Mouse (Mus musculus): ENCODE measurements around the gene Kcnj3. TPM values are rescaled to one million over a fixed set of nuclear protein-coding genes. Genes with fewer than 3 reads are reported as not detected.
A peak's percentile ranks its signal among the peaks of the same experiment; 100 is the strongest.
"Not testable (repeated sequence)": the region's sequence is repeated elsewhere in the genome, so short reads cannot be mapped to it uniquely, and the experiment has no call there.

Kcnj3 gene
- polyA plus RNA-seq, 1 experiment from 2014 or later = 1.0 TPM

DNA sequence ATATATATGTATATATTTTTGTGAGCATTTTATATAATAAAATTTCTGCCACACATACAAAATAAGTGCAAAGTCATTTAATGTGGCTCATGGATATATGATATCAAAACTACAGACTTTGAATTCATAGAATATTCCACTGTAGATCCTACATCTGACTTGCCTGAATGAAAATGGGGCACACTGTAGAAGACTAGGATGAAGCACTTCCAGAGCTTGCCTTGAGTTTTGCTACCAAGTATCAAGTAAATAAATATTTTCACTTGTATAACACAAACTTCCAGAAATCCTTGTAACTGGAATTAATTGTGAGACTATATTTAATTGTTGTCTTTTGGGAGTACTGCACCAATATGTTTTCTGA, 44.8 kb downstream of the Kcnj3 start:
- no peaks in the 10 kb centered on the region for H3K4me1 ChIP-seq (ENCODE audit: control insufficient read depth, insufficient read depth, low read length)
- no peak for DNase-seq (ENCODE audit: low spot score)
- H3K27me3 ChIP-seq (replicated peaks; ENCODE audit: control insufficient read depth, insufficient read depth, low read length) = no peaks in the 10 kb centered on the region
- H3K9ac ChIP-seq (ENCODE audit: low read depth, low read length) = no peak overlapping the region
- no peak overlapping the region for H3K4me2 ChIP-seq (ENCODE audit: low read depth, low read length)
- H3K36me3 ChIP-seq (ENCODE audit: control insufficient read depth, insufficient read depth, low read length) = no peaks in the 10 kb centered on the region
- H3K4me3 ChIP-seq (ENCODE audit: low read depth, low read length) = no peak overlapping the region
- no peak for ATAC-seq (ENCODE audit: low read depth)
- H3K27ac ChIP-seq (replicated peaks; ENCODE audit: low read depth, low read length) = no peak overlapping the region
- no peaks in the 10 kb centered on the region for H3K9me3 ChIP-seq (ENCODE audit: control insufficient read depth, low read length)

DNA sequence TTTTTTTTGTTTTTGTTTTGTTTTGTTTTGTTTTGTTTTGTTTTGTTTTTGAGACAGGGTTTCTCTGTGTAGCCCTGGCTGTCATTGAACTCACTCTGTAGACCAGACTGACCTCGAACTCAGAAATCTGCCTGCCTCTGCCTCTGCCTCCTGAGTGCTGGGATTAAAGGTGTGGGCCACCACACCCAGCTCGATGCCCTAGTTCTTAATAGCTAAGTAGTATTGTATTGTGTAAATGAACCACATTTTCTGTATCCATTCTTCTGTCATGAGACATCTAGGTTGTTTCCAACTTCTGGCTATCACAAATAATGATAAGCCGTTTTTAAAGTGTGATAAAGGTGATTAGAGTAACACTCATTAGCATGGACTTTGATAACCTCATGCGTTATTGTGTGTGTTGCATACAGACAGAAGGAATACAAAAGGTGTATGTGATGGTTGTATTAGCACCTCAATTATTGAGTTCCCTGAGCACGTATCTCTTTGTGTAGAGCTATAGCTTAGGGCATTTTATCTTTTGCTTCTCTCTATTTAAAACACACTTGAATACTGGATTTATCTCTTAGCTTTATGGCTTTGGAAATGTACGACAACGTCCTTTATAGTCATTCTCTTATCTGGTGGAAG, 49.8 kb downstream of the Kcnj3 start:
- not testable (repeated sequence) for H3K27me3 ChIP-seq (replicated peaks; ENCODE audit: control insufficient read depth, insufficient read depth, low read length); DNase-seq (ENCODE audit: low spot score); H3K9ac ChIP-seq (ENCODE audit: low read depth, low read length); H3K36me3 ChIP-seq (ENCODE audit: control insufficient read depth, insufficient read depth, low read length); ATAC-seq (ENCODE audit: low read depth); H3K27ac ChIP-seq (replicated peaks; ENCODE audit: low read depth, low read length); H3K4me1 ChIP-seq (ENCODE audit: control insufficient read depth, insufficient read depth, low read length); H3K9me3 ChIP-seq (ENCODE audit: control insufficient read depth, low read length); H3K4me2 ChIP-seq (ENCODE audit: low read depth, low read length); H3K4me3 ChIP-seq (ENCODE audit: low read depth, low read length)
- 90% methylated on average over 7 of the region's 7 CpGs for WGBS

DNA sequence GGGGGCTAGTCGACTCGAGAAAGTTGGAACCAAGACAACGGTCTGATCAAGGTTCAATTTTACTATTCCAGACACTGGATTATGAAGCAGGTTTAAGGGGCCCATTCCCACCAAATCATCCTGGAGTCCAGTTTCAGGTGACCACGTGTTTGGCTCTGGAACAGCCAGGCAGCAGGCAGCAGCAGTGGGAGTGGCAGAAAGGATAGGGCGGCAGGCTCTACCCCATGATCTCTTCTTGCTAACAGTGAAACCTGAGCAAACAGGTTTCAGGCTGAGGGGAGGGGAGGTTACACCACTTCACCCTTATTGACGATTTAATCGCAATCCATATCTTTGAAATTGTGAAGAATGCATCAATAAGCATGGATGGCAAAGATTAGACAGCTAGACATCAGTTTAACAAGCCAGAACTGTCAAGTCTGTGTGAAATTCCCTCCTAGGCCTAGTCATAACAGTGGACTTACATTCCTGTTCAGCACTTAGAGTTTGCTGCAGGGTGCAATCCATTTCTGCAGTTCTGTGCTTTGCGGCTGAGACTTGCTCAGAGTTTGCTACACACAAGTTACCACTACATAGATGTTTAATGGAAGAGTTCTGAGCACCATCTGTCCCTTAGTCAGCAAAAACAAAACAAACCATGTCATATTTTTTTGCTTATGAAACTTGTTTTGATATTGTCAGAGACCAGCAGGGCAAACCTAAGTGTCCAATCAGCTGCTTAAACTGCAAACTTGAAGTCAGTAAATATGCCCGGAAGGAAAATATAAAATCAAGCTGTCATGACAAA, 67.8 kb downstream of the Kcnj3 start:
- DNase-seq (ENCODE audit: low spot score) = peak; percentile 18

DNA sequence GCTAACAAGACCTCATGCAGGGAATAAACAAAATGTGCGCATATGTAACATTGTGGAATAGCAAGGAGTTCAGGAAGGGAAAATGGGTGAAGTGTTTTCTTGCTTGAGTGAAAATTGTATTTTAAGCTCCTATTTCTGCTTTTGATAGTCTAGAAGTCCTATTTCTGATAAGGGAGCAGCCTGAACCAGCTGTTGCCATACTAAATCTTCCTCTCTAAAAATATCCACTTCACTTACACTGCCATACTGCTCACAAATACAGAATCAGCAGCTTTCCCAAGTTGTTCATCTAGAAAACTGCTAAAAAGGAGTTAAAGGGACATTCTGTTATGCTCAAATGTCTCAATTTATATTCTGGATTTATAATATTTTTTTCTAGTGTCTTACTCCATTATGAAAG, 69.9 kb downstream of the Kcnj3 start:
- H3K9me3 ChIP-seq (ENCODE audit: control insufficient read depth, low read length) = no peaks in the 10 kb centered on the region
- WGBS = 92% methylated on average over 1 of the region's 1 CpGs
- H3K4me3 ChIP-seq (ENCODE audit: low read depth, low read length) = no peak overlapping the region
- H3K4me2 ChIP-seq (ENCODE audit: low read depth, low read length) = no peak overlapping the region
- DNase-seq (ENCODE audit: low spot score) (no peak), ATAC-seq (ENCODE audit: low read depth) (no peak)
- no peaks in the 10 kb centered on the region for H3K4me1 ChIP-seq (ENCODE audit: control insufficient read depth, insufficient read depth, low read length)
- no peaks in the 10 kb centered on the region for H3K27me3 ChIP-seq (replicated peaks; ENCODE audit: control insufficient read depth, insufficient read depth, low read length)
- no peak overlapping the region for H3K27ac ChIP-seq (replicated peaks; ENCODE audit: low read depth, low read length)
- H3K36me3 ChIP-seq (ENCODE audit: control insufficient read depth, insufficient read depth, low read length) = no peaks in the 10 kb centered on the region
- no peak overlapping the region for H3K9ac ChIP-seq (ENCODE audit: low read depth, low read length)

More for the DNA sequence above, 67.8 kb downstream of the Kcnj3 start:
- WGBS = 41% methylated on average over 9 of the region's 9 CpGs
- Histone ChIP-seq H3K27me3 (replicated peaks; ENCODE audit: control insufficient read depth, insufficient read depth, low read length) (no peaks in the 10 kb centered on the region), H3K9me3 (ENCODE audit: control insufficient read depth, low read length) (no peaks in the 10 kb centered on the region), H3K4me1 (ENCODE audit: control insufficient read depth, insufficient read depth, low read length) (no peaks in the 10 kb centered on the region), H3K36me3 (ENCODE audit: control insufficient read depth, insufficient read depth, low read length) (no peaks in the 10 kb centered on the region), H3K27ac (replicated peaks; ENCODE audit: low read depth, low read length) (no peak overlapping the region), H3K4me2 (ENCODE audit: low read depth, low read length) (no peak overlapping the region), H3K9ac (ENCODE audit: low read depth, low read length) (no peak overlapping the region), H3K4me3 (ENCODE audit: low read depth, low read length) (no peak overlapping the region)
- peak; percentile 60 for ATAC-seq (ENCODE audit: low read depth)

DNA sequence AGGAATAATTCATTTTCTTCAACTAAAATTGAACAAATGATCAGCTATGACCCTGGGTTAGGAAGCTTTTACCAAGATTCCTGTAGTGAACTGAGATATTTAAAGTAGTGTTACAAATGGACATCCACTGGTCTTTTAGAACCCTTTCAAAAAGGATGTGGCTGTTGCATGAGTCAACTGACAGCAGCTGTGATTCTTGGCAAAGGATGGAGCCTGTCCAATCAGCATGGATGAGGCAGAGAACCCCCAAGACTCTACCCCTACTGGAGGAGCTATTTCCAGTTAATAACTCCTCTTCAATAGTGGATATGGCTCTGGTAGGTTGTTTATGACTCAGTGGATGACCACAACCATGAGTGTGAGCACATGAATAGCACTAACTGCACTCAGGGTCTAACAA, 81.5 kb downstream of the Kcnj3 start:
- H3K27ac ChIP-seq (replicated peaks; ENCODE audit: low read depth, low read length) = no peak overlapping the region
- H3K27me3 ChIP-seq (replicated peaks; ENCODE audit: control insufficient read depth, insufficient read depth, low read length) = no peaks in the 10 kb centered on the region
- H3K4me2 ChIP-seq (ENCODE audit: low read depth, low read length) = no peak overlapping the region
- ATAC-seq (ENCODE audit: low read depth) (no peak), DNase-seq (ENCODE audit: low spot score) (no peak)
- H3K4me3 ChIP-seq (ENCODE audit: low read depth, low read length) = no peak overlapping the region
- no peaks in the 10 kb centered on the region for H3K4me1 ChIP-seq (ENCODE audit: control insufficient read depth, insufficient read depth, low read length)
- no peak overlapping the region for H3K9ac ChIP-seq (ENCODE audit: low read depth, low read length)
- no peaks in the 10 kb centered on the region for H3K36me3 ChIP-seq (ENCODE audit: control insufficient read depth, insufficient read depth, low read length)
- H3K9me3 ChIP-seq (ENCODE audit: control insufficient read depth, low read length) = no peaks in the 10 kb centered on the region

DNA sequence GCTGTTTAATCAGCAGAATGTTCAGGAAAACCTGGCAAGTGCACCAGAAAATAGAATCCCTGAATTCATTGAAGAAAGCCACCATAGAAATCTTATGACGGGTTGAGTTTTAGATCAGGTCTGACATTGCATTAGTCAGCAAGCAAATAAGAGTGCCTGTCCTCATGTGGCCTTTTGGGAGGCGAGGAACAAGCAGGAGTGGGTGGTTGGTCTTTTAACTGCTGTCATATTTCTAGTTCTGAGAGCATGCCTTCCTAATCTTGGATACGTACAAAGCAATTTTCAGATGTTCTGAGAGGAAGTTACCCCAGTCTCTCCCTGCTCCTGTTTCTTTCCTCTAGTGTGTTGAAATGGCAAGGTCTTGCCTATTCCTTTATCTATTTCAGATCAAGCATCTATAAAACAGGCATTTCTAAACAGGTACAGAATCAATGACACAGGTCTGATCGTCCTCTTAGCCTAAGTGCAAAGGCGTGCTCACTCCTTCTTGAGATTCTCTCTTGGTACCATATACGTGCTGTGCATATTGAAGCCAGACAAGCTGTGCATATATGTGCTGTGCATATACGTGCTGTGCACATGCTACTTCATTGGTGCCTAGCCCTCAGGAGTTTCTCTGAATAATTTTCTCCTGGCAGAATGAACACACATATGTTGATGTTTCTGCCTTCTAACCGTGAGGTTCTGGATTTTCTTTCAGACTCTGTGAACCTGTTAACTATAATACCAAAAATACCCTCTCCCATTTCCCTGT, 97.1 kb downstream of the Kcnj3 start:
- no peak for ATAC-seq (ENCODE audit: low read depth)
- no peak overlapping the region for H3K4me2 ChIP-seq (ENCODE audit: low read depth, low read length)
- no peak for DNase-seq (ENCODE audit: low spot score)
- WGBS = 77% methylated on average over 8 of the region's 8 CpGs
- no peaks in the 10 kb centered on the region for H3K4me1 ChIP-seq (ENCODE audit: control insufficient read depth, insufficient read depth, low read length)
- H3K4me3 ChIP-seq (ENCODE audit: low read depth, low read length) = no peak overlapping the region
- no peak overlapping the region for H3K27ac ChIP-seq (replicated peaks; ENCODE audit: low read depth, low read length)
- no peaks in the 10 kb centered on the region for H3K36me3 ChIP-seq (ENCODE audit: control insufficient read depth, insufficient read depth, low read length)
- H3K9me3 ChIP-seq (ENCODE audit: control insufficient read depth, low read length) = no peaks in the 10 kb centered on the region
- H3K27me3 ChIP-seq (replicated peaks; ENCODE audit: control insufficient read depth, insufficient read depth, low read length) = no peaks in the 10 kb centered on the region
- H3K9ac ChIP-seq (ENCODE audit: low read depth, low read length) = no peak overlapping the region

DNA sequence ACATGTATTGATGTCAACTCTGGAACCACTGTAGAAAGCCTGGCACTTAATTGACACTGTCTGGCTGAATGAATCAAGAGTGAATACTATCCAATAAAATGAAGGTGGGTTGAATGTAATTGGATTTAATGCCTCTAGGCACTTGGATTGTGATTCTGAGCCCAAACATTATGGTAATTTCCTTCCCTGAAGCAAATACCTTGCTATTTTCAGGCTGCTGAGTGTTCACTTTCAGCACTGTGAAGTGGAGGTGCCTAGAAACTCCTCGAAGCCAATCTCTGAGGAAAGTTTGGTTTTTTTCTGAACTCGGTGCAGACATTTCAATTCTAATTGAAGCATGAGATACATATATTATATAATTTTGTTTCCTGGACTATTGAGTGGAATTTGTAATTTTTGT, 99.2 kb downstream of the Kcnj3 start:
- ATAC-seq (ENCODE audit: low read depth) = no peak
- no peak overlapping the region for H3K4me3 ChIP-seq (ENCODE audit: low read depth, low read length)
- DNase-seq (ENCODE audit: low spot score) = peak; percentile 4
- 61% methylated on average over 2 of the region's 2 CpGs for WGBS
- no peak overlapping the region for H3K9ac ChIP-seq (ENCODE audit: low read depth, low read length)
- no peak overlapping the region for H3K27ac ChIP-seq (replicated peaks; ENCODE audit: low read depth, low read length)
- H3K27me3 ChIP-seq (replicated peaks; ENCODE audit: control insufficient read depth, insufficient read depth, low read length) = no peaks in the 10 kb centered on the region
- no peaks in the 10 kb centered on the region for H3K9me3 ChIP-seq (ENCODE audit: control insufficient read depth, low read length)
- no peak overlapping the region for H3K4me2 ChIP-seq (ENCODE audit: low read depth, low read length)
- H3K4me1 ChIP-seq (ENCODE audit: control insufficient read depth, insufficient read depth, low read length) = no peaks in the 10 kb centered on the region
- no peaks in the 10 kb centered on the region for H3K36me3 ChIP-seq (ENCODE audit: control insufficient read depth, insufficient read depth, low read length)

DNA sequence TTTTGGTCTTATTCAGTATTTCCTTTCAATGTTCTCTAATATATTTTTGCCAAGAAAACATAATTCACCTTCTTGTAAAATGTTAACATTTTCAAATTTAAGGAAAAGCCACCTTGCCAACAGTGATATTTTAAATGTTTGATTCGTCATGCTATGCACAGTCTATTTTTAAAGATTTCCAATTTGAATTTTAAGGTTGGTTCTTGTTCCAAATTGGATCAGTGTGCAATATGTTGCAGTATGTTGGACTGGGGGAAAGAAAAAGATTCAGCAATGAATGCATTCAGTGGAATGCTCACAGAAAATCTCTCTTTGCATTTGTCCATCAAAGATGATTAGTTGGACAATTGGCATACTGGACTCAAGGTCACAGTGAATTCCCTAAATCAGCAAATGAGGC, 99.7 kb downstream of the Kcnj3 start:
- Histone ChIP-seq H3K36me3 (ENCODE audit: control insufficient read depth, insufficient read depth, low read length) (no peaks in the 10 kb centered on the region), H3K4me2 (ENCODE audit: low read depth, low read length) (no peak overlapping the region), H3K9me3 (ENCODE audit: control insufficient read depth, low read length) (no peaks in the 10 kb centered on the region), H3K4me1 (ENCODE audit: control insufficient read depth, insufficient read depth, low read length) (no peaks in the 10 kb centered on the region), H3K9ac (ENCODE audit: low read depth, low read length) (no peak overlapping the region), H3K27ac (replicated peaks; ENCODE audit: low read depth, low read length) (no peak overlapping the region), H3K4me3 (ENCODE audit: low read depth, low read length) (no peak overlapping the region), H3K27me3 (replicated peaks; ENCODE audit: control insufficient read depth, insufficient read depth, low read length) (no peaks in the 10 kb centered on the region)
- ATAC-seq (ENCODE audit: low read depth) = no peak
- WGBS = 66% methylated on average over 1 of the region's 1 CpGs
- no peak for DNase-seq (ENCODE audit: low spot score)
